Mouse (Mus musculus) liver, embryonic 13.5 days (tissue): ENCODE data around the gene Lap3. TPM values are rescaled to one million over a fixed set of nuclear protein-coding genes. Genes with fewer than 3 reads are reported as not detected.

Experiments
- ATAC-seq: fragments of 200-750 bp; cut with Nextera tagmentation; 2 replicates; pipeline ENCODE4 v1.8.0; 2017; ENCODE audit warnings: low read depth, mild to moderate bottlenecking, moderate number of reproducible peaks, moderate library complexity
- DNase-seq: peaks from one replicate; pipeline ENCODE4 v3.0.0; 2022
- H3K27ac ChIP-seq: fragments of 300-500 bp; sonication (generic); 2 replicates; pipeline ENCODE4 v1.5.1; 2015; ENCODE audit warnings: moderate library complexity, mild to moderate bottlenecking, inconsistent platforms
- H3K27me3 ChIP-seq: fragments of 300-500 bp; sonication (generic); 2 replicates; pipeline ENCODE4 v1.6.1; 2015; ENCODE audit warnings: mild to moderate bottlenecking, inconsistent platforms
- H3K36me3 ChIP-seq: fragments of 300-500 bp; sonication (generic); 2 replicates; pipeline ENCODE4 v1.6.1; 2015; ENCODE audit warnings: mild to moderate bottlenecking, inconsistent platforms
- H3K4me1 ChIP-seq: fragments of 300-500 bp; sonication (generic); replicated peaks from 2 replicates; pipeline ENCODE4 v1.6.1; 2015; ENCODE audit warnings: inconsistent platforms
- H3K4me2 ChIP-seq: fragments of 300-500 bp; sonication (generic); 2 replicates; pipeline ENCODE4 v1.6.1; 2015; ENCODE audit warnings: inconsistent platforms, mild to moderate bottlenecking, moderate library complexity
- H3K4me3 ChIP-seq: fragments of 300-500 bp; sonication (generic); replicated peaks from 2 replicates; pipeline ENCODE4 v1.5.1; 2015; ENCODE audit warnings: mild to moderate bottlenecking, inconsistent platforms
- H3K9ac ChIP-seq: fragments of 300-500 bp; sonication (generic); 2 replicates; pipeline ENCODE4 v1.6.1; 2015; ENCODE audit warnings: mild to moderate bottlenecking, inconsistent platforms
- H3K9me3 ChIP-seq: fragments of 300-500 bp; sonication (generic); replicated peaks from 2 replicates; pipeline ENCODE4 v1.6.1; 2016; ENCODE audit warnings: inconsistent platforms
- WGBS: fragments of 180-500 bp; shearing (Covaris S2); methylation state at CpG from one replicate; pipeline ENCODE4 v1.1.7; 2015; ENCODE audit not compliant: insufficient replicate concordance; 5-methylcytosine and 5-hydroxymethylcytosine counted together
- polyA plus RNA-seq: library from polyadenylated mRNA; unstranded; fragments of >200 nt; fragmentation: Nextera tagmentation; extraction: Ambion mirVana; gene quantifications from 2 replicates; pipeline ENCODE4 v1.2.1, GENCODE M21; 2015

The Lap3 gene
- polyA plus RNA-seq, 1 experiment from 2014 or later: 55.3 TPM

- H3K36me3 ChIP-seq: peaks cover 56% of the 10 kb centered on the region
- DNase-seq (no peak), ATAC-seq (no peak)
- no peak overlapping the region for H3K4me2 ChIP-seq
- peaks cover 15% of the 10 kb centered on the region for H3K4me1 ChIP-seq
- H3K9ac ChIP-seq: no peak overlapping the region
- H3K27ac ChIP-seq: no peak overlapping the region
- WGBS: 85% methylated on average over 10 of the region's 10 CpGs
- H3K27me3 ChIP-seq: no peaks in the 10 kb centered on the region
- no peaks in the 10 kb centered on the region for H3K9me3 ChIP-seq
- H3K4me3 ChIP-seq: no peak overlapping the region
Measured at GRCm38 (mm10) chr5:45525101-45525500, 31.9 kb downstream of the Lap3 start.

GRCm38 (mm10) chr5:45526338-45526737, 33.2 kb downstream of the Lap3 start:
- Histone ChIP-seq H3K4me2 (no peak overlapping the region), H3K4me1 (peaks cover 7% of the 10 kb centered on the region), H3K9me3 (no peaks in the 10 kb centered on the region), H3K9ac (no peak overlapping the region), H3K36me3 (peaks cover 59% of the 10 kb centered on the region), H3K4me3 (no peak overlapping the region), H3K27me3 (no peaks in the 10 kb centered on the region), H3K27ac (no peak overlapping the region)
- WGBS: 76% methylated on average over 4 of the region's 4 CpGs
- ATAC-seq (no peak), DNase-seq (no peak)

GRCm38 (mm10) chr5:45529696-45530095, 36.5 kb downstream of the Lap3 start:
- no peak overlapping the region for H3K27ac ChIP-seq
- H3K9ac ChIP-seq: no peak overlapping the region
- WGBS: 72% methylated on average over 3 of the region's 3 CpGs
- H3K9me3 ChIP-seq: no peaks in the 10 kb centered on the region
- H3K4me2 ChIP-seq: no peak overlapping the region
- no peak overlapping the region for H3K4me3 ChIP-seq
- ATAC-seq (no peak), DNase-seq (peak; percentile 20)
- no peaks in the 10 kb centered on the region for H3K4me1 ChIP-seq
- peaks cover 46% of the 10 kb centered on the region for H3K36me3 ChIP-seq
- no peaks in the 10 kb centered on the region for H3K27me3 ChIP-seq

GRCm38 (mm10) chr5:45534319-45535098, 41.3 kb downstream of the Lap3 start:
- H3K27ac ChIP-seq: no peak overlapping the region
- peak; percentile 40 for DNase-seq
- WGBS: 5% methylated on average over 17 of the region's 17 CpGs
- H3K9ac ChIP-seq: no peak overlapping the region
- H3K4me2 ChIP-seq: peak overlapping the region; percentile 16; the same call in 1 of the 2 replicates
- H3K9me3 ChIP-seq: no peaks in the 10 kb centered on the region
- 0 out of 2 replicates have a peak, but pooled peaks cover 3% of the 10 kb centered on the region for H3K36me3 ChIP-seq
- no peak overlapping the region for H3K4me3 ChIP-seq
- H3K27me3 ChIP-seq: no peaks in the 10 kb centered on the region
- H3K4me1 ChIP-seq: no peaks in the 10 kb centered on the region
- peak; percentile 75 for ATAC-seq

- DNase-seq: no peak
- WGBS: 44% methylated on average over 4 of the region's 4 CpGs
- H3K27ac ChIP-seq: no peak overlapping the region
- ATAC-seq: no peak
- H3K4me1 ChIP-seq: no peaks in the 10 kb centered on the region
- H3K27me3 ChIP-seq: no peaks in the 10 kb centered on the region
- H3K36me3 ChIP-seq: 0 out of 2 replicates have a peak, but pooled peaks cover 3% of the 10 kb centered on the region
- no peak overlapping the region for H3K4me3 ChIP-seq
- no peak overlapping the region for H3K9ac ChIP-seq
- no peaks in the 10 kb centered on the region for H3K9me3 ChIP-seq
- H3K4me2 ChIP-seq: 0 out of 2 replicates have a peak overlapping the region, but pooled peaks have one; percentile 16
Measured at GRCm38 (mm10) chr5:45535177-45535576, 42.0 kb downstream of the Lap3 start.

GRCm38 (mm10) chr5:45539502-45539901, 46.3 kb downstream of the Lap3 start:
- no peaks in the 10 kb centered on the region for H3K27me3 ChIP-seq

GRCm38 (mm10) chr5:45543374-45543773, 50.2 kb downstream of the Lap3 start:
- Histone ChIP-seq H3K9me3 (no peaks in the 10 kb centered on the region), H3K9ac (no peak overlapping the region), H3K36me3 (no peaks in the 10 kb centered on the region), H3K27ac (no peak overlapping the region), H3K4me1 (no peaks in the 10 kb centered on the region), H3K4me2 (no peak overlapping the region), H3K27me3 (no peaks in the 10 kb centered on the region), H3K4me3 (no peak overlapping the region)
- WGBS: 63% methylated on average over 5 of the region's 5 CpGs
- ATAC-seq: no peak
- no peak for DNase-seq

More at GRCm38 (mm10) chr5:45539502-45539901, 46.3 kb downstream of the Lap3 start:
- Histone ChIP-seq H3K9me3 (no peaks in the 10 kb centered on the region), H3K9ac (no peak overlapping the region), H3K27ac (no peak overlapping the region), H3K4me1 (no peaks in the 10 kb centered on the region), H3K4me3 (no peak overlapping the region), H3K4me2 (no peak overlapping the region), H3K36me3 (no peaks in the 10 kb centered on the region)
- WGBS: 53% methylated on average over 10 of the region's 10 CpGs
- ATAC-seq (no peak), DNase-seq (no peak)

GRCm38 (mm10) chr5:45549586-45549985, 56.4 kb downstream of the Lap3 start:
- Histone ChIP-seq H3K9ac (no peak overlapping the region), H3K27ac (no peak overlapping the region), H3K27me3 (no peaks in the 10 kb centered on the region), H3K9me3 (no peaks in the 10 kb centered on the region), H3K4me1 (no peaks in the 10 kb centered on the region), H3K36me3 (no peaks in the 10 kb centered on the region), H3K4me3 (no peak overlapping the region), H3K4me2 (no peak overlapping the region)
- DNase-seq (no peak), ATAC-seq (no peak)
- 63% methylated on average over 1 of the region's 1 CpGs for WGBS

Other genes starting within 250 kb of the Lap3 start
- 73.6 and 78.6 TPM in 2 replicates for gene Qdpr, start 43.1 kb upstream of the Lap3 start, polyA plus RNA-seq
- not detected in 2 replicates for gene Clrn2, start 39.6 kb upstream of the Lap3 start, polyA plus RNA-seq
- 129 and 133 TPM in 2 replicates for gene Med28, start 26.9 kb downstream of the Lap3 start, polyA plus RNA-seq
- 0.07 and 0.10 TPM in 2 replicates for gene Fam184b, start 146.2 kb downstream of the Lap3 start, polyA plus RNA-seq
- 56.2 and 67.7 TPM in 2 replicates for gene Ncapg, start 176.5 kb downstream of the Lap3 start, polyA plus RNA-seq